Mouse (Mus musculus) liver, embryonic 14.5 days (tissue): ENCODE measurements around the gene Gm13290.
"Not testable (repeated sequence)": the region's sequence is repeated elsewhere in the genome, so short reads cannot be mapped to it uniquely, and the experiment has no call there.

ENCODE experiments used
- CTCF ChIP-seq: IDR thresholded peaks from 2 replicates; pipeline ENCODE4 v1.5.1; 2016; ENCODE audit warnings: antibody characterized with exemption, low read depth, control low read depth
- EP300 ChIP-seq: IDR thresholded peaks from 2 replicates; pipeline ENCODE4 v1.6.1; 2016; ENCODE audit warnings: antibody characterized with exemption, low read depth

DNA sequence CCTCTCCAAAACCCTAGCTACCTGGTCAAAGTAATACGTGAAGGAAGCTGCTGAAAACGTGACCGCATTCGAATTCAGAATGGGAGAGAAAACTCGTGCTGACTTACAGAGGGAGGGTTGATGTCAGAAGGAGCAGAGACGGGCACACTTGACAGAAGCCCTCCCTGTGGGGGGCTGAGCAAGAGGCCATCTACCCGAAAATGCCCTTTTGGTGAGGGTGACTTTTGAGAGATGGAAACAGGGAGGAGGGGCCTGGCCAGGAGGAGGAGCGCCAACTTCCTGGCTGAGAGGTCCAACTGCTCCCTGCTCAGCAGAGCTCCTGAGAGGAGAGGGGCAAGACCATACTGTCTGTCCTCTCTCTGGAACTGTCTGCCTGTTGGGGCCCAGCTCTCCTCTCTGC, 31.6 kb downstream of the Gm13290 start, which contains the start of gene Gm13288:
- TF ChIP-seq CTCF, EP300: not testable (repeated sequence)
